Mouse (Mus musculus): ENCODE data around the gene Esr1.

DNA sequence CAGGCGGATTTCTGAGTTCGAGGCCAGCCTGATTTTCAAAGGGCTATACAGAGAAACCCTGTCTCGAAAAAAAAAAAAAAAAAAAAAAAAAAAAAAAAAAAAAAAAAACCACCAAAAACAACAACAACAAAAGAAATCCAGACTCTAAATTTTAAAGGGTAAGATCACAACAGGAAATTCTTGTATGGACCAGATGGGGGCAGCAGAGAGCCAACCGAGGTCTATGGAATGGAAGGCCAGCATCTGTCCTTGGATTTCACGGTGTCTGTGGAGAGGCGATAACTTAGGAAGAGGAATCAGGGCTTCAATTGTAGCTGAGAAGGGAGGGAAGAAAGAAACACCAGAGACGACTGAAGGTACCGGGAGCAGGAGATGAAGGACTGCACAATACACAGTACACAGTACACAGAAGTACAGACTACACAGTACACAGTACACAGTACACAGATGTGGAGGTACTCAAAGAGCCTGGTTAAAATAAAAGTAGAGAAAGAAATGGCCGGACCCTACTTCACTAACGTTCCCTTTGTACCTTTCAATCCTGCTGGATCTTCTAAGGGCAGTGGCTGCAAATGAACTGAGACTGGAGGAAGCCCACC lies 13.1 kb upstream of the Esr1 start:
- TF ChIP-seq CTCF (IDR thresholded peaks at IDR 0.05; ENCODE audit: extremely low read depth, insufficient read length, insufficient replicate concordance, low read depth, low read length) (peak; percentile 74; the same call in 1 of the 2 replicates), POLR2A (IDR thresholded peaks at IDR 0.05; ENCODE audit: low read depth, low read length) (no peak)

Measured in small intestine, adult 2 months (tissue).